Mouse (Mus musculus) layer of hippocampus, adult 11-12 months (tissue): ENCODE results near the gene Ptbp1.

Source experiments
- DNase-seq: peaks from one replicate; pipeline ENCODE4 v3.0.0; 2022; ENCODE audit warnings: low spot score

The Ptbp1 gene

GRCm38 (mm10) chr10:79859116-79859515 is 4.9 kb downstream of the Ptbp1 start:
- no peak for DNase-seq

- DNase-seq = no peak
Measured at GRCm38 (mm10) chr10:79860079-79860911, 6.1 kb downstream of the Ptbp1 start.

- no peak for DNase-seq
Measured at GRCm38 (mm10) chr10:79861230-79862048, 7.2 kb downstream of the Ptbp1 start.

- no peak for DNase-seq
Measured at GRCm38 (mm10) chr10:79862049-79862788, 8.0 kb downstream of the Ptbp1 start.

GRCm38 (mm10) chr10:79862925-79863324 is 8.7 kb downstream of the Ptbp1 start:
- DNase-seq = no peak

GRCm38 (mm10) chr10:79864351-79865188 is 10.3 kb downstream of the Ptbp1 start:
- no peak for DNase-seq

- DNase-seq = no peak
Measured at GRCm38 (mm10) chr10:79865189-79865601, 11.0 kb downstream of the Ptbp1 start.

- DNase-seq = no peak
Measured at GRCm38 (mm10) chr10:79865801-79866295, 11.6 kb downstream of the Ptbp1 start.

- DNase-seq = no peak
Measured at GRCm38 (mm10) chr10:79866601-79867000, 12.4 kb downstream of the Ptbp1 start.

- no peak for DNase-seq
Measured at GRCm38 (mm10) chr10:79871845-79872244, 17.6 kb downstream of the Ptbp1 start.

- no peak for DNase-seq
Measured at GRCm38 (mm10) chr10:79872862-79873261, 18.6 kb downstream of the Ptbp1 start.

- DNase-seq = no peak
Measured at GRCm38 (mm10) chr10:79873313-79873712, 19.1 kb downstream of the Ptbp1 start.

- DNase-seq = no peak
Measured at GRCm38 (mm10) chr10:79873715-79874289, 19.6 kb downstream of the Ptbp1 start.

GRCm38 (mm10) chr10:79874290-79874862 is 20.1 kb downstream of the Ptbp1 start, which contains the start of the genes Prtn3 and Plppr3:
Prtn3 (plus strand) TSS chr10:79874476.
Plppr3 (minus strand) TSS chr10:79874634.
- DNase-seq = no peak

- DNase-seq = no peak
Measured at GRCm38 (mm10) chr10:79877174-79877573, 22.9 kb downstream of the Ptbp1 start.

- no peak for DNase-seq
Measured at GRCm38 (mm10) chr10:79877757-79878156, 23.5 kb downstream of the Ptbp1 start.

- no peak for DNase-seq
Measured at GRCm38 (mm10) chr10:79879527-79879926, 25.3 kb downstream of the Ptbp1 start.

GRCm38 (mm10) chr10:79880721-79881120 is 26.5 kb downstream of the Ptbp1 start:
- no peak for DNase-seq

- no peak for DNase-seq
Measured at GRCm38 (mm10) chr10:79881981-79882380, 27.8 kb downstream of the Ptbp1 start.
